Mouse (Mus musculus): ENCODE data around the gene Cenpe. TPM values are rescaled to one million over a fixed set of nuclear protein-coding genes. Genes with fewer than 3 reads are reported as not detected.

Gene Cenpe
- 1.1 to 1.8 TPM (median 1.7 TPM) in 4 replicates for total RNA-seq (2023)

GRCm38 (mm10) chr3:135211805-135212657 lies at the start of gene Cenpe:
Gene Cenpe (plus strand): TSS chr3:135212537.

DNA sequence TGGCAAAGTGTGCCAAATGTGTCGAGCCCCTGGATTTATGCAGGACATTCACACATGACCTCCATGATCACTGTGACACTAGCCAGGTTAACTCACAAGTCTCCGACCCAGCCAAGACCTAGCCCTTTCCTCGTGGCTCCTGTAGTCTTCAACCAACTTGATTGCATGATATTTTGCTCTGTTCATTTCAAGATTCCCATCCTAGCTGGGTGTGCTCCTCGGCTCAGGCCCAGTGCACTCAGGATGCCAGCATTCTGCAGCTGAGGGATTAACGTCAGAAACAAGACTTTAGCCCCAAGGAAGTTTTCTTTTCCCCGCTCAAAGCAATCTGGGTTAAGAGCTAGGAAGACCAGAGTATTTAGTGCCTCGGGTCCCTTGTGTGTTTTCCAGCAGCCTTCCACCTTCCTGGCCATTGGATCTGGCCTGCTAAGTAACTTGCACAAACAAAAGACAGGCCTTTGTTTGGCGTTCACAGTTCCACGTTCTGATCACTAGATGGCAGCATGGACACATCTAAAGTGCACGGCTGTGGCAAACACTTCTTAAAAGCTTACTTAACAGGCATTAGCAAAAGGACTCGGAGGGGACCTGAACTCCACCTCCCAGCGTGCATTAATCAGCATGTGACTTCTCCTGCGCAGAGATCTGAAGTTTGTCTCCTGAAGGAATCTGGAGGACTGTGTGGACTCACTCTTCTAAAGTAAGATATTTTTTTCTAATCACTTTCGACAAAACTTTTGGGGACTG lies 68.5 kb downstream of the Cenpe start, which contains the start of gene Bdh2:
TSS of gene Bdh2 (plus strand) at position 553 of the 747 bp plus-strand sequence.

DNA sequence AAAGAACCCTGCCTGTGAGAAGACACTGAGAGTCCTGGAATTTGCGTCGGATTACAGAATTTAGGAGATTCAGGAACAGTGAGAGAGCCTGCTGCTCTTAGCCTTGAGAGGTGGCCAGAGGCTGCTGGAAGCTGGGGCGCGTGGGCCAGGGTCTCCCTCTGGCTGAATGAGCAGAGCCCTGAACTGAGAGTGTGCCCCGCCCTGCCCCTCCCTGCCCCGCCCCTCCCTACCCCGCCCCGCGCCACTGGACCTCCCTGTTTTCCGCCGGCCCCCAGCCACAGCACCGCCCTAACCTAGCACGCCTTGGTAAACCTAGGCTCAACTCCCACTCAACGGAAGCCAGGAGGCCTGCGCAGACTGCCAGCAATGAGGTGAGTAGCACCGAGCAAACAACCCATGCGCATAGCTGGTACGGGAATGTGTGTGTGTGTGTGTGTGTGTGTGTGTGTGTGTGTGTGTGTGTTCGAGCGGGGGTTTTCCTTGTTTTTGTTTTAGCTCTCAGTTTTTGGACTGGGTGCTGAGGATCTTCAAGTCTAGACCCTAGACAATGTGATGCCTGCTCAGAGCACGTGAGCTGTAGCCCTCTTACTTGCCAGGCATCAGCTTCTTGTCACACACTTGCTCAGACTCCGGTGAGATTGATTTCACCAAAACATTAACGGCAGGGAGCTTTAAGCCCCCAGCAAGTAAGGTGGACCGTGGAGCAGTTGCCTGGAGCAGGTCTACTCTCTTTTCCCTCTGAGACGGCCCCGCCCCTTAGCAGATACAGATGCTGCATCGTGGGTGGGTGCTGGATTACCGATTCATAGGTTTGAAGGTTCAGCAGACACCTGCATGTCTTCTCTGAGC lies 95.3 kb downstream of the Cenpe start, which contains the start of gene Slc9b2:
TSS of gene Slc9b2 (plus strand) at position 290 of the 849 bp plus-strand sequence.

Other genes with a start within 250 kb of the Cenpe start
- 0.17 TPM in 1 of 4 replicates, not detected in the others for gene Bdh2, start 68.7 kb downstream of the Cenpe start, total RNA-seq (2023)
- gene Slc9b2, start 95.2 kb downstream of the Cenpe start, total RNA-seq (2023): not detected in 4 replicates
- gene Slc9b1, start 135.5 kb downstream of the Cenpe start, total RNA-seq (2023): not detected in 4 replicates
- 53.9 to 64.0 TPM (median 60.7 TPM) in 4 replicates for gene Cisd2, start 211.4 kb downstream of the Cenpe start, total RNA-seq (2023)
- 497 to 530 TPM (median 506 TPM) in 4 replicates for gene Ube2d3, start 225.6 kb downstream of the Cenpe start, total RNA-seq (2023)